Mouse (Mus musculus): ENCODE results near the gene Nfia.

The Nfia gene

DNA sequence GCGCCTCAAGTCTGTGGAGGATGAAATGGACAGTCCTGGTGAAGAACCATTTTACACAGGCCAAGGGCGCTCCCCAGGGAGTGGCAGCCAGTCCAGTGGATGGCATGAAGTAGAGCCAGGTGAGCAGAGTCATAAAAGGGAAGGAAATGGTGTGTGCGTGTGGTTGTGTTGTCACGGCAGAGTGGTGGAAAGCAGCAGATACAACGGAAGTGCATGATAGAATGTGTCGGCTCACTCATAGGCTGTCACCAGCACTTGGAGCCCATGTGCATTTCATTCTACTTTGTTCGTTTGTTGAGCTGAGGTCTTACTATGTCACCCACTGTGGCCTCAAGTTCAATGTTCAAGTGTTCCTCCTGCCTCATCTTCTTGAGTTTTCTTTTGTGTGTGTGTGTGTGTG, 248.3 kb downstream of the Nfia start:
- no peak for DNase-seq

DNA sequence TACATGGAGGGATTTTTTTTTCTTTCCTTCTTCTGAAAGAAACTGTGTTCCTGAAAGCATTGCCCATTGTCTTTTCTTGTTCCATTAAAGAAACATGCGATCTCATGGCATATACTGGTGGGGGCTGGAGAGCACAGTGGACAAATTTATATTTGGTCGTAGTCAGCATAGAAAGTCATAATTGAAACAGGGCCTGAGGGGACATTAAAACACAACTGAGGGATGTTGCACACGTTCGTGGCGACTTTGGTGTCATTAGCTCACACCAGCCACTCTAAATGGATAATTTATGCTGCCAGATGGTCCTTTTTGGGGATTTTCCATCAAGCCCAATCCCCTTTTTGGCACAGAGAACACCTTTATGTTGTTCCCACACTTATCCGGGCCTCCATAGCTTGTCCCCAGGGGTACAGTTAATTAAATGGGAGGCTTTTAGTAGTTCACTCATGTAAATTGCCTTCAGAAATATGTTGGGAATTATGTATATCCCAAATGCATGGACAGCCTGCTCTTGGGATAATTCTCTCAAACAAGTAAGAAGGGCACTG, 250.8 kb downstream of the Nfia start:
- DNase-seq: no peak

DNA sequence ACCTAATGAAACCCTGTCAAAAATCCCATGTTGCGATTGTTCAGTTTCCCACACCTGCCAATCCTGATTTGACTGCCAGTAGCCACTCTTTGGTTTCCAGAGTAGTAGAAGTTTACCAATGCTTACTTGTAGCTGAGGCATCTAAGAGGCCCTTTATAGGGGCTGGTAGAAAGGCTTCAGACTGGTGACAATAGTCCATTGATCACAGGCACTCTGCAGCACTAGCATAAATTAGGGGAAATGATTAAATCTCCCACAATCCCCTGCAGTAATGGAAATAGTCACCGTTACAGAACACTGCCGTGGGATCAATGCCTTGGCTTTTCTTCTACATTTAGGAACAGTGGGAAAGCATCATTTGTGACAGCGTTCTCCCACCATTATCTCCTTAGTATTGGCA, 254.9 kb downstream of the Nfia start:
- DNase-seq: no peak

DNA sequence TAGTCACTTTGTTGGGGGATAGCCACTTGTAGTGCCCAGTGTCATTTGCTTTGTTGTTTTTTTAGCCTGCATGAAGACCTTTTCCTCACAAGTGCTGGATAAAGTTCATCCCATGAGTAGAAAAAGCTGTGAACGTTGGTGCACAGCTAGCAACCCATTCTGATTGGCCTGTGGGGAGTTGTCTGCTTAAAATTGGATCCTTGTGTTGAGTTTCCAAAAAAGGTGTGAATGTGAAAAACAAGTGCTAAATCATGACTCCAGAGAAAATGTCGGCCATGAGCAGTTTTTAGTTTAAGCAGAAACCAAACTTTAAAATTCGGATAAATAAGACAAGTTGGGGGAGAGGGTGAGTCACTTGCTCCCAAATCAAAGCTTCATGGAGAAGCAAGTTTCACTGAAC, 259.3 kb downstream of the Nfia start:
- no peak for DNase-seq

DNA sequence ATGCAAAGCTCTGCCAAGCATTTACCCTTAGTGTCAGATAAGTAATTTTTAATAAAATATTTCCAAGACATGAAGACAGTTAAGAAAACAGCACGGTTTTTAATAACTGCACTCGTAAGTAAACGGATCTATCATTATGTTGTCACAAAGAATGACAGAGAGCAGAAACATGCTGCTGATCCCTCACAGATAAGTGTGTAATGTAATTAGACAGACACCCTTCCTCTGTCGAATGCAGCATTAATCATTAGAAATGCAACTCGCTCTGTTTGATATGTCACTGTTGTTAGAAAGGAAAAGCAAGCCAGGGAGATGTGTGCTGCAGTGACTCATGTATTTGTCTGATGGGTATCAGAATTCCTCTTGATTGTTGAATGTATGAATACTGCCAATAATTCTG, 259.8 kb downstream of the Nfia start:
- DNase-seq: no peak

DNA sequence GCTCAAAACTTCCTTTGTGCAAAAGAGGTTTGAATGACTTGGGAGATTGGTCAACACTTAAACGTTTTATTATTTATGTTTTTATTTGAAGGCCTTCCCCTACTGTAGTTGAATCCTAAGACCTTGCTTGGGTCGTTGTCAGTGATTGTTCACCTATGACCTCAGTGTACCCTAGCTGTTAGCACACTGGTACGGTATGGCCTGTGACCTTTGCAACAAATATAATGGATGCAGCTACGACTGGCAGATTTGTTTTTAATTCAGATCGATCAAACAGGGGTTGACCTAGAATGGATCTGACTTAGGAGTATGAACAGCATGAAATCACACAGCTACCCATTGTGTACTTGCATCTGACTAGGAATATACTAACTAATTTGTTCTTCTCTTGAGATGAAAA, 266.6 kb downstream of the Nfia start:
- no peak for DNase-seq

DNA sequence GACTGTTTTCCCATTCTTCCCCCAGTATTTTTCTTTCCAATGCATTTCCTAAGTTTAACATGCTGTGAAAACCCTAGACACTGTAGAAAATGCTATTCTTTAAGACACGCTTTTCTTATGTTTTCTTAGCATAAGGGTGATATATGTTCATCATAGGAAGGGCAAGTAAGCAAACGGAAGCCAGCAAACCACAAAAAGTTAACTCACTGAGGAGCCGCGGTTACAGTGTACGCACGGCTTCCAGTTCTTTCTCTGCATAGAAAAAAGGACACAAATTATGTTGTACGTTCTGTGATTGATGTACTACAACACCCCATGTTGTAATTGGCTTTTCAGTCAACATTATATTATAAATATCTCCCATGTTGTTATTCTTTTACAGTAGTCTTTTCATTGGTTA, 267.6 kb downstream of the Nfia start:
- DNase-seq: no peak

DNA sequence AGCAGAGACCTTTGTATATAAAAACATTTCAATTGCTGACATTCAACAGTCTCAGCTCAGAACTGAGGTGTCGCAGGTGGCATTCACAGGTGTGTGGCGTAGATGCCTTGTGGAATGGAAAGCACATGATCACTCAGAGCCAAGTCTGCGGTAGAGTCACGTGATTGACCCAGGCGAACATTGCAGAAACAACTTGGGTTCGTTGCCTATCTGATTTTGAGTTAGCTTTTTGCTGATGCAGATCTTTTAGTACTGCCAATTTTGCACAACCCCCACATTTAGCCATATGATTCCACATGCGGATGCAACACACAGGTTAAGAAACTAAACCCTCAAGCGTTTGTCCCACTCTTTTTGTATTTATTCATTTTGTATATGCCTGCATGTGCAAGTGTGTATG, 272.1 kb downstream of the Nfia start:
- no peak for DNase-seq

DNA sequence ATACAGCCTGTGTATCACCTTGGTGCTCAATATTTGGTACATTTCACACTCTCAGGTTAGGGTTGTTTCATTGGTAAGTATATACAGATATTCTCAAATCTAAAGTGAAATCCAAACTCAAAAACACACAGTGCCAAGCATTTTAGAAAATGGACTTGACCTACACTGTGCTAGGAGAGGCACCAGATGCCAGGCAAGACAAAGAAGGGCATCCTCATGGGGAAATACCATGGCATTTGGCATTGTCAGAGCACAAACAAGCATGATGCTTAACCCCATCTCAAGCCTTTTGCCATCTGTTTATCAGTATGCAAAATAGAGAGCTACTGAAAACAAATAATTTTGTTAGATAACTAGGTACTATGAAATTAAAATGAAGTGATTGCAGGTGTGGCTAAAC, 274.8 kb downstream of the Nfia start:
- DNase-seq: peak; percentile 67

DNA sequence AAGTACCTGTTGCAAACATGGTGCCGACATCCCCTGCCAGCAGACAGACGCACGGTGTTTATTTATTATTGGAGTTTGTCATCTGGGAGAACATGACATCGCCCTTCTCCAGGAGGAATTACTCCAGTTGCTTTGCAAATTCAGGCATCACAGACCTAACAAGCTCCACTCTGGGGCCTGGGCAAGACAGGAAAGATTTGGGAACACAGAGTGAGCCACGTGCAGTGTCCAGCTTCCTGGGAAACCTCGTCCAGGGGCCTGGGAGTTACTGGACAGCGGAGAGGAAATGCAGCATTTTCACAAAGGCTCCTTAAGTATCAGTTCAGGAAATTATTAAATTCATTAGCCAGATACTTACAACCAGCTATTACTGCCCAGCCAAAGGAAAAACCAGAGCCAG, 277.1 kb downstream of the Nfia start:
- DNase-seq: no peak

DNA sequence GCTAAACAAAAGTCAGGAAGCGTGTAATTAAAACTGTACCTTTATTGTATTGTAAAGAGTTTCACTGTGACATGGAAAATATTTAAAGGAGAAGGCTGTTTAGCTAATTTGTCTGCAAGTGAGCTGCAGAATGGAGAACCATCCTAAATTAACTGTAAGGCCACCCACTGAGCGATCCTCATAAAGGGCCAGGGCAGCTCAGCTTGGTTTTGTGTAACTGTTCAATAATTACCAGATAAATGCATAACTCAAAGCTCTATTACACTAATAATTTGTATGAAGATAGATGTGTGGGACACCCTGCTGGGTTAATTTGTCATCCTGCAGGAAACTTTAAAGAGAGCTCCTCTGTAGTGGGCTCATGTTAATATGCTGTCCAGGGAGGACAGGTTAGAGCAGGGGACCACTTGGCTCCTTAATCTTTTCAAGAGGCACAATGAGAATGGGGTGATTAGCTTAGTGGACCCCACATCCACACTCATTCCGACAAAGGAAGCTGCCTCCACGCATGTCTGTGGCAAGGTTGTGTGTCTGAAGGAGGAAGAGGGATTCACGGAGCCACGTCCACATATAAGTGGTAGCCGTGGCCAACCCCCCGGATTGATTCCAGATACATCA, 277.6 kb downstream of the Nfia start:
- DNase-seq: no peak

DNA sequence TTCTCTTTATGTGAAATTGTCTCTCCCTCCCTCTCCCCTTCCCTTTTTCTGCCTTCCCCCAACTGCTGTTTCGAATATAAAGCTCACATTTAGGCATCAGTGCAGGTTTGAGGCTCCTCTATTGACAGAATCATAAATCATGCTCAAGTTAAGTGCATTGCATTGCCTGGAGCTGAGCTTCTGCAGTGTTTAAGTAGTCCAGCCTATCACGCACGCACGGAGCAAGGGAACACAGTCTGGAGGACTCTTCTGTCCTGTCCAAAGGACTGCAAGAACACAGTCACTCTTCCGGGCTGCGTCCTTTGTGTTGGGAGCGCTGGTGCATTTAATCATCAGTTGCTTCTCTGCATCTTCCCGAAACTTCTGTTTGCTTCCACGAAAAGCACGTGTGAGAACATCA, 278.2 kb downstream of the Nfia start:
- no peak for DNase-seq

DNA sequence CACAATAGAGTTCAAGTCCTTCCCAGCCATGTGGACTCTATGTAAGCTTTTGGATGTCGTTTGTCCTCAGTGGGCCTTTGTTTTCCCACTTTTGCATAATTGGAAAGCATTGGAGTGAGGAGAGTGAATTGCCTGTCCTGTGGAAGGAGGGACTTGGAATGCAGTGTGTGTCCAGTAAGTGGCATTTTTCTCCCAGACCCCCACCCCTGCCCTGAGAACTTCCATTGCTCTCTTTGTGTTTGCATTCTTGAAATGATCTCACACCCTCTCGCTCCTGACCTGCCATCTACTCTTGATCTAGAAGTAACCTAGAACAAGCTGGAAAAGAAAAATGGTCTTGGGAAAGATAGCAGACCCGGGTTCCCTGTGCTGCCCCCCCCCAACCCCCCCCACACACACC, 278.8 kb downstream of the Nfia start:
- no peak for DNase-seq

DNA sequence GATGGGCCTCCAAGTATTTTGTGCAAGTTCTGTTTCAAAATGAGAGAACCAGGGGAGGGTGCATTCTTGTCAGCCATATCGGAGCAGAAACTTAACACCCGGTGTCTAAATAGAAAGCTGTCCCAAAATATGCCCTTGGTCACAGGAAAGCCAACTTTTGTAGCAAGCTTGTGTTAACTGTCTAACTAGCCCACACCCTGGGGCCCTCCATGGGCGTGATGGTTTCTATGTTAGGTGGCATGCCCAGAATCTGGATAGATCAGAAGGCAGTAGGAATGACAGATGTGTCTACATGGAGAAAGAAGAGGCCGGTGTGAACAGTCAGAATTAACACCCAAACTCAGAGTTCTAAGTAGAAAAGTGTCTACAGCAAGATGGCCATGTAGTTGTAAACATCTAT, 282.5 kb downstream of the Nfia start:
- DNase-seq: no peak

DNA sequence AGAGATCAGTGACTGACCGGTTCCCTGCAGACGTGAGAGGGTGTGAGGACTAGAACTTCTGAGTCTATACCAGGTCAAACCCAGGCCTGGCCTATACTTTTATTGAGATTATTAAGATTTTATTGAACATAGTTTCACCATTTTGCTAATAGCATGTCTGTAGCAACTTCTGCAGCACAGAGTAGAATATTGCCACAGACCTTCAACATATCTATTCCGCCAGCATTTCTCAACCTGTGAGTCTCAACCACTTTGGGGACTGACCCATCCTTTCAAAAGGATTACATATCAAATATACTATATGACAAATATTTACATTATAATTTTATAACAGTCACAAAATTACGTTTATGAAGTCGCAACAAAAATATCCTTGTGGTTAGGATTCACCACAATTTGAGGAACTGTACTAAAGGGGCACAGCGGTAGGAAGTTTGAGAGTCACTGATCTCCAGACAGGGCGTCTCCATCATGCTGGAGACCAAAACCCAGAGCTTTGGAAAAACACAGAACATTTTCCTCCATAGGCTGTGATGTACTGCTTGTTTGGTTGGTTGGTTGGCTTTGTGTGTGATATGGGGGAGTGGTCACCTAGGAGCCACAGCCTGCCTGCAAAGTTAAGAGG, 284.0 kb downstream of the Nfia start:
- DNase-seq: no peak

DNA sequence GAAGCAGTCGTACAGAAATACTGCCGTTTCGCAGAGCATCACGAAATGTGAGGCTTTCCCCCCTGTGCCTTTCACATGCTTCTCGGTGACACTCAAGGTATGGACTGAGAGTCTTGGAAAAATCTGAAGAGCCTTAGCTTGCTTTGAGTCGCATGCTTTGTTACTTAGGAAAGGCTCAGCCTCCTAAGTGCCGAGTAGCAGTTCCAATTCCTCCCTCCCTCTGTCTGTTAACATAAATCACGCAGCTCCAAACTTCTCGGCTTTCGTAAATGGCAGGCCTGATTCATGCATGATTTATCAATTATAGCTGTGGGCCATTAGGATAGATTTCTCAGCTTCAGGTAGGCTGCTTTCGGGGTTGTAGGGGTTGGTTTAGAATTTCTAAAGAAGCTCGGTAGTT, 284.7 kb downstream of the Nfia start:
- no peak for DNase-seq

DNA sequence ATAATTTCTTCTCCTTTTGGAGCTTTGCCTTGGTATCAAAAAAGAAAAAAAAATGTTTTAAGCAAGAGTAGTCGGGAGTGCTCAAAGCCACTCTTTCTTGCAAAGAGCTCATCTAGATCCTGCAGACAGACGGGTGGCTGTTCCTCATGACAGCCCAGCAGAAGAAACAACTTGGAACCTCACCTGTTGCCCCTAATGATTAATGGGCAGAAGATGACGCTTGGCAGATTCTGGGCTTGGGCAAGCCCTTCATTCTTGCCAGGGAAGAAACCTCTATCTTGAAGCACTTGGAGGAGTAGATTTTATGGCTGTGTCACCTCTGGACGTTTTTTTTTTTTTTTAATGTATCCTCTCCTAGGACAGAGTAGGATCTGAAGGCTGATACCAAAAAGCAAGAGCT, 285.2 kb downstream of the Nfia start:
- DNase-seq: no peak

DNA sequence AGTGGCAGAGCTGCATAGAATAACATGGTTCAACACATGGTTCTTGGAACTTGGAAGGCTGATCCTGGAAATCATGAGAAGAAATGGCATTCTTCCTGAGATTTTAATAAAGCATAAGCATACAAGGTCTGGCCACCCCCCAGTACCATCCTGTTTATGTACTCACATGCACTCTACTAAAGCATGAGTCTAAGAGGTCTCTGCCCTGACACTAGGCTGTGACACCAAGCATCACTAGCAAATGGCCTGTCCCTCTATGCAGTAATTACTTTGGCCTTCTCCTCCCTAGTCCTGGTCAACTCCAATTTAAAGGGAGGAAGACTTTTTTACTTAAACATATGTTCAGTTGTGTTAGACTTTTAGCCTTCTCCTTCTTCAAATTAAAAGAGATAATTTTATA, 285.6 kb downstream of the Nfia start:
- DNase-seq: no peak

DNA sequence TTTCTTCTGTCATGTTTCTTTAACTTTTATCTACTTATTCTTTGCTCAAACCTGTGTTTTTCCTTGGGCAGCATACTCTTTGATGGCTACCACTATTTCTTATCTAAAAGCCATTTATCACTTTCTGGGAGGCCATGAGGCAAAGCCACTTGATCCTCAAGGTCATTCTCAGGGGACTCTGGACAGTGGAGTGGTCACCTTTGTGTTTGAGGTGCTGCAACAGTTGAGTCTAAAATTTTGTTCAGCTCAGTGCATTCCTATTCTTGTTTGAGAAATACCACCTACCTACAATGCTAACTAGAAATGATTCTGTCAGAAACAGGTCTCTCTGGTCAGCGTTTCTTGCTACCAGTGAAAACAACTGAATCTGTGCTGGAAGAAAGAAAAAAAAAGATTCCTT, 288.1 kb downstream of the Nfia start:
- DNase-seq: no peak

DNA sequence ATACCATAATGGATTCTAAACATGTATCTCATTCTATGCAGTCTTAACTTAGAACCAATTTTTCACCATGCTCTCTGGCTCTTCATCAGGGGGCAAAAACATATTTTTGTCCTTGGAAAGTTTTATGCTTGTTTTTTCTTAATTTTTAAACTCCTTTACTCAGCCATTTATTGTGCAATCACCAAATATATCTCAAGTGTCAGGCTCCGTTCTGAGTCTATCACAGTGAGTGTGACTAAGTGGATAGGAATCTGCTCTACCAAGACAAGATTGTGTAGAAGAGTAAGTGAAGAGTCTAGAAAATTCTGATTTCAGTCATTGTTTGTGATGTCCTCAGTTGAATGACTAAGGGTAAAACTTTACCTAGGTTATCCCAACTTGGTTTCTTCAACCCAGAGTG, 288.6 kb downstream of the Nfia start:
- no peak for DNase-seq

DNA sequence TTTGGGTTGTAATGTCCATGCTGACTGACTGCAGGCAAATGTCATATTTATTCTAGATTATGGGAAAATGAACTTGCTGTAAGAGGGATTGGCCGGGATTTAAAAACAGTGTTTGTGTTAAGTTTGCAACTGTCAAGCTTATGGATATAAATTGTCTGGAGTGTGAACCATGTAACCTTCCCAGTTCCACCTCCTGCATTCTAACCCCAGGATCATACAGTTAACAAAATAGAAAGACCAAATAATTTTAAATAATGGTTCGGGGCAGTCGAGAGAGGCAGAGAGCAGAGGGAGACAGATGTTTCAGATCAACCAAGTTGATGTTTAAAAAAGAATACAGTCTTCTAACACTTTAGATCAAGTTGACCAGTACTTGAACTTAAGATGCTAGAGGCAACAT, 290.7 kb downstream of the Nfia start:
- no peak for DNase-seq

DNA sequence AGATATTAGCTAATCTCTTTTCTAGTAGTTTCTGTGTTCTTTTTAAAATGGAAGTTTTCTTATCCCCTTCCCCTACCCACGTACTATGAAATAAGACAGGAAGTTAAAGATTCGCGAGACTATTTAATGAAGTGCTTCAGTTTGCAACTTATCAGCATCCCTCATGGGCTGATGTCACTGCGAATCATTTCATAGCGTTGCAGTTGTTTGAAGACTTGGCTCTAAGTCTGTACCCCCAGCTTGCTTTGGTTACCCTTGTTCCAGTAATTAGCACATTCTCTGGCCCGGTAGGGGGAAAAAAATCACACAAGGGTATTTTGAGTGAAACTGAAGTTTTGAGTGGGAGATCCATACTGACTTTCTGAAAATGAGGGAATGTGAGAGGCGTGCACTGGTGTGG, 303.6 kb downstream of the Nfia start:
- no peak for DNase-seq

DNA sequence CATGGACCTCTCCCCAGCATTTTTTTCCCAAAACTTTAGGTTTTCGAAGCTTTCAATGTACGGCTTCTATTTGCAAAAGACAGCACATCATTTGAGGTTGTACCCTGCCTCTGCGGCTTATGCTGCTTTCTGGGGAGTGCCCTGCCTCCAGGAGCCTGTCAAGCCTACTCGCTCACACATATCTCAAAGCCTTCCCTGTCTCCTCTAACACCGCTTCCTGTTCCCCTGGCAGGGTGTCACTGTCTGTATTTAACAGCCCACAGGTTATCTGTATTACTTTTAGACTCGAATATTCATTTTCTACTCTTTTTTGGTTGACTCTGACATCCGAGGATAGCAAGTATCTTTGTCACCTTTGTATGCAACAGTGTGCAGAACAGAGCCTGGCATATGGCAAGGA, 304.1 kb downstream of the Nfia start:
- DNase-seq: no peak

DNA sequence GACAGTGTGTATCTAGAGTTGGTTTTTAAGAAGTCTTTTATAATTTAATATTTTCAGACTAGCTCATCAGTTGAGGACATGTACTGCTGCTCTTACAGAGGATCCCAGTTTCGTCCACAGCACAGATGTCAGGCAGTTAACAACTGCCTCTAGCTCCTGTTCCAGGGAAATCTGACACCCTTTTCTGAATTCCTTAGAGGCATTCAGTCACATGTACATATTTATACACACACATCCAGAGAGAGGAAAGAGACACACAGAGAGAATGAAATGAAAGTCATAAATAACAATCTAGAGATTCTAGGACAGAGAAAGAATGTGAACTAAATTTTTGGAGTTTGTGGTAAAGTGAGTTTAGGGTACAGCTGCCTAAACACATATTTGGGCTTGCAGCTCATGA, 308.1 kb downstream of the Nfia start:
- no peak for DNase-seq

DNA sequence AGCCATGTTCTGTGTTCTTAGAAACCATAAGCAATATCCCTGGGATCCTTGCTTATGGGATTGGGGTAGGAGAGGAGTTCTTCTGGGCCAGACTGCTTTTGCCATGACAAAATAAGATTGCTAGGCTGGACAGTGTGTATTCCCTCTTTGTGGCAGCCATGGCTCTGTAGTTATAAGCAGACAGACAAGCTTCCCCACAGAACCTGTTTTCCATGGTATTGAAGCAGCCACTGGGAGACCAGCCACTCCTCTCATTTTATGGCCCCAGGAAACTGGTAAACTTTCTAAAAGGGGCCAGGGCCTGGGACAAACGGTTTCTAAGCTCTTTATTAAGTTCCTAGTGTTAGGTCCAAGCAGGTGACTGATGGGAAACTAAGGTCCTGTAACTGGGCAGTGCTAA, 309.4 kb downstream of the Nfia start:
- no peak for DNase-seq

Measured in cerebellum, adult 11-12 months (tissue).